Mouse (Mus musculus): ENCODE data around the gene Pard3b. TPM values are rescaled to one million over a fixed set of nuclear protein-coding genes. Genes with fewer than 3 reads are reported as not detected.
"Not testable (repeated sequence)": the region's sequence is repeated elsewhere in the genome, so short reads cannot be mapped to it uniquely, and the experiment has no call there.

Gene Pard3b
- polyA plus RNA-seq, 1 experiment from 2014 or later: 11.4 TPM

GRCm38 (mm10) chr1:62591296-62592031 lies 952.8 kb downstream of the Pard3b start:
- no peaks in the 10 kb centered on the region for H3K9me3 ChIP-seq
- no peak overlapping the region for H3K4me3 ChIP-seq
- H3K27me3 ChIP-seq: no peaks in the 10 kb centered on the region
- peak; percentile 52 for ATAC-seq (ENCODE audit: low FRiP score)
- peaks cover 15% of the 10 kb centered on the region for H3K4me1 ChIP-seq (replicated peaks)
- H3K9ac ChIP-seq: no peak overlapping the region
- peak overlapping the region; percentile 30; the same call in 1 of the 2 replicates for H3K27ac ChIP-seq
- WGBS: 28% methylated on average over 6 of the region's 6 CpGs
- no peaks in the 10 kb centered on the region for H3K36me3 ChIP-seq
- H3K4me2 ChIP-seq: no peak overlapping the region

GRCm38 (mm10) chr1:62595401-62595800 lies 956.8 kb downstream of the Pard3b start:
- no peak overlapping the region for H3K27ac ChIP-seq
- H3K27me3 ChIP-seq: no peaks in the 10 kb centered on the region
- no peak overlapping the region for H3K9ac ChIP-seq
- H3K4me3 ChIP-seq: no peak overlapping the region
- no peak for ATAC-seq (ENCODE audit: low FRiP score)
- peaks cover 15% of the 10 kb centered on the region for H3K4me1 ChIP-seq (replicated peaks)
- no peaks in the 10 kb centered on the region for H3K9me3 ChIP-seq
- H3K4me2 ChIP-seq: no peak overlapping the region
- 84% methylated on average over 3 of the region's 3 CpGs for WGBS
- H3K36me3 ChIP-seq: no peaks in the 10 kb centered on the region

GRCm38 (mm10) chr1:62597751-62598400 lies 959.3 kb downstream of the Pard3b start:
- H3K4me2 ChIP-seq: no peak overlapping the region
- no peaks in the 10 kb centered on the region for H3K36me3 ChIP-seq
- no peak for ATAC-seq (ENCODE audit: low FRiP score)
- H3K27me3 ChIP-seq: no peaks in the 10 kb centered on the region
- H3K9me3 ChIP-seq: no peaks in the 10 kb centered on the region
- H3K4me1 ChIP-seq (replicated peaks): no peaks in the 10 kb centered on the region; the same call in 1 of the 2 replicates
- H3K27ac ChIP-seq: no peak overlapping the region
- 85% methylated on average over 5 of the region's 5 CpGs for WGBS
- H3K9ac ChIP-seq: no peak overlapping the region
- no peak overlapping the region for H3K4me3 ChIP-seq

- Histone ChIP-seq H3K9ac (no peak overlapping the region), H3K27me3 (no peaks in the 10 kb centered on the region), H3K36me3 (no peaks in the 10 kb centered on the region), H3K4me2 (no peak overlapping the region), H3K4me1 (replicated peaks) (no peaks in the 10 kb centered on the region), H3K9me3 (no peaks in the 10 kb centered on the region), H3K27ac (no peak overlapping the region), H3K4me3 (no peak overlapping the region)
- WGBS: 84% methylated on average over 5 of the region's 5 CpGs
- no peak for ATAC-seq (ENCODE audit: low FRiP score)
These were observed 959.9 kb downstream of the Pard3b start for GRCm38 (mm10) chr1:62598551-62598950.

- not testable (repeated sequence) for H3K27me3 ChIP-seq; H3K4me1 ChIP-seq (replicated peaks); ATAC-seq (ENCODE audit: low FRiP score); H3K27ac ChIP-seq; H3K36me3 ChIP-seq; H3K9me3 ChIP-seq; H3K9ac ChIP-seq; H3K4me2 ChIP-seq; H3K4me3 ChIP-seq
- 100% methylated on average over 1 of the region's 1 CpGs for WGBS
These were observed 966.0 kb downstream of the Pard3b start for GRCm38 (mm10) chr1:62604644-62605043.

GRCm38 (mm10) chr1:62618109-62618665 lies 979.6 kb downstream of the Pard3b start:
- no peak for ATAC-seq (ENCODE audit: low FRiP score)
- no peaks in the 10 kb centered on the region for H3K9me3 ChIP-seq
- no peak overlapping the region for H3K27ac ChIP-seq
- no peaks in the 10 kb centered on the region for H3K36me3 ChIP-seq
- no peak overlapping the region for H3K9ac ChIP-seq
- no peak overlapping the region for H3K4me3 ChIP-seq
- H3K4me2 ChIP-seq: no peak overlapping the region
- H3K4me1 ChIP-seq (replicated peaks): no peaks in the 10 kb centered on the region
- no peaks in the 10 kb centered on the region for H3K27me3 ChIP-seq
- WGBS: 76% methylated on average over 3 of the region's 3 CpGs

GRCm38 (mm10) chr1:62619456-62619855 lies 980.8 kb downstream of the Pard3b start:
- no peaks in the 10 kb centered on the region for H3K4me1 ChIP-seq (replicated peaks)
- ATAC-seq (ENCODE audit: low FRiP score): no peak
- H3K9ac ChIP-seq: no peak overlapping the region
- H3K9me3 ChIP-seq: no peaks in the 10 kb centered on the region
- WGBS: 95% methylated on average over 5 of the region's 5 CpGs
- H3K36me3 ChIP-seq: no peaks in the 10 kb centered on the region
- no peak overlapping the region for H3K4me3 ChIP-seq
- H3K27me3 ChIP-seq: no peaks in the 10 kb centered on the region
- H3K4me2 ChIP-seq: no peak overlapping the region
- H3K27ac ChIP-seq: no peak overlapping the region

GRCm38 (mm10) chr1:62622447-62622846 lies 983.8 kb downstream of the Pard3b start:
- Histone ChIP-seq H3K4me2 (no peak overlapping the region), H3K27ac (no peak overlapping the region), H3K27me3 (no peaks in the 10 kb centered on the region), H3K9me3 (no peaks in the 10 kb centered on the region), H3K36me3 (no peaks in the 10 kb centered on the region), H3K4me1 (replicated peaks) (no peaks in the 10 kb centered on the region), H3K4me3 (no peak overlapping the region), H3K9ac (no peak overlapping the region)
- WGBS: 96% methylated on average over 1 of the region's 1 CpGs
- no peak for ATAC-seq (ENCODE audit: low FRiP score)

GRCm38 (mm10) chr1:62624166-62624565 lies 985.5 kb downstream of the Pard3b start:
- H3K4me2 ChIP-seq: no peak overlapping the region
- H3K27me3 ChIP-seq: no peaks in the 10 kb centered on the region
- no peaks in the 10 kb centered on the region for H3K36me3 ChIP-seq
- H3K4me3 ChIP-seq: no peak overlapping the region
- H3K27ac ChIP-seq: no peak overlapping the region
- no peaks in the 10 kb centered on the region for H3K9me3 ChIP-seq
- H3K9ac ChIP-seq: no peak overlapping the region
- ATAC-seq (ENCODE audit: low FRiP score): no peak
- WGBS: 88% methylated on average over 2 of the region's 2 CpGs
- H3K4me1 ChIP-seq (replicated peaks): no peaks in the 10 kb centered on the region

- Histone ChIP-seq H3K4me3 (no peak overlapping the region), H3K9ac (no peak overlapping the region), H3K9me3 (no peaks in the 10 kb centered on the region), H3K4me1 (replicated peaks) (no peaks in the 10 kb centered on the region), H3K36me3 (no peaks in the 10 kb centered on the region), H3K27me3 (no peaks in the 10 kb centered on the region), H3K27ac (no peak overlapping the region), H3K4me2 (no peak overlapping the region)
- WGBS: 92% methylated on average over 6 of the region's 6 CpGs
- no peak for ATAC-seq (ENCODE audit: low FRiP score)
These were observed 986.2 kb downstream of the Pard3b start for GRCm38 (mm10) chr1:62624836-62625235.

- Histone ChIP-seq H3K4me2 (no peak overlapping the region), H3K4me1 (replicated peaks) (no peaks in the 10 kb centered on the region), H3K9ac (no peak overlapping the region), H3K27ac (no peak overlapping the region), H3K4me3 (no peak overlapping the region), H3K27me3 (no peaks in the 10 kb centered on the region), H3K9me3 (no peaks in the 10 kb centered on the region), H3K36me3 (no peaks in the 10 kb centered on the region)
- 84% methylated on average over 4 of the region's 4 CpGs for WGBS
- ATAC-seq (ENCODE audit: low FRiP score): no peak
These were observed 986.7 kb downstream of the Pard3b start for GRCm38 (mm10) chr1:62625332-62625731.

- Histone ChIP-seq H3K27ac (no peak overlapping the region), H3K9me3 (no peaks in the 10 kb centered on the region), H3K36me3 (no peaks in the 10 kb centered on the region), H3K4me3 (no peak overlapping the region), H3K27me3 (no peaks in the 10 kb centered on the region), H3K4me1 (replicated peaks) (no peaks in the 10 kb centered on the region), H3K4me2 (no peak overlapping the region), H3K9ac (no peak overlapping the region)
- ATAC-seq (ENCODE audit: low FRiP score): no peak
- 93% methylated on average over 10 of the region's 10 CpGs for WGBS
These were observed 987.3 kb downstream of the Pard3b start for GRCm38 (mm10) chr1:62625819-62626505.

Measured in hindbrain, embryonic 13.5 days (tissue).